Mouse (Mus musculus) layer of hippocampus, postnatal 36 days (tissue): Measurements from ENCODE around the gene Olfr494. TPM values are rescaled to one million over a fixed set of nuclear protein-coding genes. Genes with fewer than 3 reads are reported as not detected.

Experiments used
- DNase-seq, 2 experiments: peaks; one replicate each; pipeline ENCODE4 v3.0.0; 2022
- total RNA-seq, 2 experiments: library from RNA; stranded (reverse); gene quantifications; 2 replicates each; pipeline ENCODE4 v1.2.3; 2021

The Olfr494 gene
- not detected for total RNA-seq

- DNase-seq, result no peak
Observed at GRCm38 (mm10) chr7:108365035-108365434, at the start of gene Olfr494. Olfr494 (plus strand) TSS chr7:108365335.

DNA sequence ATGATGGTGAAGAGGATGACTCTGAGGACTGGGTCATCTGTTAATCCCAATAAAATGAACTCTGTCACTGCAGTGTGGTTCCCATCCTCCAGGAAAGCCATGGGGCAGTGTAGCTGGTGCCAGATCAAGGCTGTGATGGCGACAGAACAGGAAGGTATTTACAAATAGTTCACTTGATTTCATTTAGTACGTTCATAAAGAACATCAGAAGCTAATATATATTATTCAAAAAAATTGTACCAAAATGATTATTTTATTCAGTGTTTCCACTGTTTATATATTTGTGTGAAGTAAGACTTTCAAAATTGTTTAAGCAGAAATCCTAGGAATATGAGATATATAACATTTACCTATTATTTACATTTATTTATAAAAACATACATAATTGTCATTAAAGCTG lies 41.6 kb upstream of the Olfr494 start, which contains the start of gene Olfr492:
Olfr492 (minus strand) TSS at position 101 of the 400 bp plus-strand sequence.
- no peak for DNase-seq

GRCm38 (mm10) chr7:108346879-108347278 lies 18.3 kb upstream of the Olfr494 start, which contains the start of gene Olfr493:
Olfr493 (minus strand) TSS chr7:108346979.
- no peak for DNase-seq

GRCm38 (mm10) chr7:108392867-108393266 lies 27.7 kb downstream of the Olfr494 start, which contains the start of gene Olfr495:
Olfr495 (plus strand) TSS chr7:108393167.
- no peak for DNase-seq

Other genes with a start within 250 kb of the Olfr494 start
- not detected for gene Olfr484, start 237.9 kb upstream of the Olfr494 start, total RNA-seq
- not detected for gene Olfr485, start 205.5 kb upstream of the Olfr494 start, total RNA-seq
- gene Olfr486, start 192.6 kb upstream of the Olfr494 start, total RNA-seq, result not detected
- gene Olfr487, start 150.7 kb upstream of the Olfr494 start, total RNA-seq, result not detected
- gene Olfr488, start 107.0 kb upstream of the Olfr494 start, total RNA-seq, result not detected
- gene Olfr490, start 76.4 kb upstream of the Olfr494 start, total RNA-seq, result not detected
- not detected for gene Olfr491, start 51.9 kb upstream of the Olfr494 start, total RNA-seq
- not detected for gene Olfr492, start 41.7 kb upstream of the Olfr494 start, total RNA-seq
- not detected for gene Olfr493, start 18.4 kb upstream of the Olfr494 start, total RNA-seq
- not detected for gene Olfr495, start 27.8 kb downstream of the Olfr494 start, total RNA-seq
- not detected for gene Olfr497, start 55.1 kb downstream of the Olfr494 start, total RNA-seq
- not detected for gene Olfr498, start 100.0 kb downstream of the Olfr494 start, total RNA-seq
- not detected for gene Olfr502, start 159.7 kb downstream of the Olfr494 start, total RNA-seq
- not detected for gene Olfr503, start 179.2 kb downstream of the Olfr494 start, total RNA-seq
- gene Olfr504, start 200.5 kb downstream of the Olfr494 start, total RNA-seq, result not detected
- gene Olfr506, start 245.5 kb downstream of the Olfr494 start, total RNA-seq, result not detected